Mouse (Mus musculus) liver, adult 2 months (tissue): ENCODE data around the gene Mapk8ip2.

Experiments
- CTCF ChIP-seq: fragments of 200-500 bp; IDR thresholded peaks from 2 replicates; pipeline ENCODE4 v1.5.1; 2011; ENCODE audit warnings: low read depth, low read length, control low read depth
- POLR2A ChIP-seq: fragments of 200-500 bp; IDR thresholded peaks from 2 replicates; pipeline ENCODE4 v1.6.1; 2011; ENCODE audit warnings: low read length, control low read depth; ENCODE audit not compliant: insufficient read depth; ENCODE audit errors: extremely low read depth

GRCm38 (mm10) chr15:89431271-89431670, 22.4 kb upstream of the Mapk8ip2 start:
- TF ChIP-seq POLR2A (no peak), CTCF (no peak)
